Mouse (Mus musculus) myocyte (in vitro differentiated cells): ENCODE measurements around the gene Sdccag8.

ENCODE experiments used
- CEBPB ChIP-seq: IDR thresholded peaks from 2 replicates; pipeline ENCODE4 v1.6.1; 2011; ENCODE audit warnings: mild to moderate bottlenecking, moderate library complexity; ENCODE audit not compliant: poor library complexity, insufficient read depth, severe bottlenecking
- E2F4 ChIP-seq: IDR thresholded peaks from one replicate; pipeline ENCODE4 v1.6.1; 2011; ENCODE audit warnings: mild to moderate bottlenecking, control low read depth, moderate library complexity; ENCODE audit not compliant: insufficient read depth
- MAX ChIP-seq: IDR thresholded peaks from one replicate; pipeline ENCODE4 v1.6.1; 2011; ENCODE audit warnings: low read depth, mild to moderate bottlenecking, control low read depth
- MYOD1 ChIP-seq, 3 experiments: IDR thresholded peaks; one replicate each; pipeline ENCODE4 v1.6.1; 2011; ENCODE audit warnings: control low read depth in 2 of 3, low read depth in 2 of 3, mild to moderate bottlenecking in 2 of 3, moderate library complexity in 1 of 3; ENCODE audit not compliant: insufficient read length in 2 of 3, control insufficient read depth in 1 of 3
- MYOG ChIP-seq, 3 experiments: IDR thresholded peaks; one replicate each; pipeline ENCODE4 v1.6.1; 2011; ENCODE audit warnings: control low read depth in 2 of 3, low read depth in 2 of 3, mild to moderate bottlenecking in 2 of 3; ENCODE audit not compliant: insufficient read length in 2 of 3, control insufficient read depth in 1 of 3, insufficient read depth in 1 of 3
- POLR2A ChIP-seq: IDR thresholded peaks from one replicate; pipeline ENCODE4 v1.6.1; 2011; ENCODE audit warnings: low read depth, mild to moderate bottlenecking, control low read depth, moderate library complexity; ENCODE audit not compliant: insufficient read length
- POLR2AphosphoS2 ChIP-seq: IDR thresholded peaks from one replicate; pipeline ENCODE4 v1.6.1; 2011; ENCODE audit warnings: low read depth, control low read depth; ENCODE audit not compliant: insufficient read length
- REST ChIP-seq: IDR thresholded peaks from one replicate; pipeline ENCODE4 v1.6.1; 2011; ENCODE audit warnings: mild to moderate bottlenecking, control low read depth, moderate library complexity; ENCODE audit not compliant: insufficient read depth, insufficient read length
- SRF ChIP-seq: IDR thresholded peaks from one replicate; pipeline ENCODE4 v1.6.1; 2011; ENCODE audit warnings: low read depth; ENCODE audit not compliant: control insufficient read depth, insufficient read length
- TCF12 ChIP-seq: IDR thresholded peaks from one replicate; pipeline ENCODE4 v1.6.1; 2011; ENCODE audit warnings: mild to moderate bottlenecking, control low read depth; ENCODE audit not compliant: poor library complexity, insufficient read depth, severe bottlenecking
- TCF3 ChIP-seq: IDR thresholded peaks from one replicate; pipeline ENCODE4 v1.6.1; 2011; ENCODE audit warnings: low read depth, control low read depth; ENCODE audit not compliant: insufficient read length
- USF1 ChIP-seq: IDR thresholded peaks from one replicate; pipeline ENCODE4 v1.6.1; 2011; ENCODE audit warnings: low read depth, mild to moderate bottlenecking, control low read depth, moderate library complexity

- TF ChIP-seq TCF12, result no peak
- TF ChIP-seq POLR2A, result no peak
- TF ChIP-seq MAX, result no peak
- no peak for TF ChIP-seq SRF
- TF ChIP-seq REST, result no peak
- TF ChIP-seq MYOG (IDR thresholded peaks at IDR 0.05; ENCODE audit: control insufficient read depth in 1 of 3, insufficient read depth in 1 of 3, insufficient read length in 2 of 3, low read depth in 2 of 3), result no peak
- TF ChIP-seq MYOD1 (IDR thresholded peaks at IDR 0.05; ENCODE audit: control insufficient read depth in 1 of 3, insufficient read length in 2 of 3, low read depth in 2 of 3), result no peak
- no peak for TF ChIP-seq POLR2AphosphoS2
- TF ChIP-seq TCF3, result no peak
- no peak for TF ChIP-seq USF1
- TF ChIP-seq CEBPB, result no peak
- no peak for TF ChIP-seq E2F4
Measured at GRCm38 (mm10) chr1:176915946-176916345, 101.5 kb downstream of the Sdccag8 start.
